Mouse (Mus musculus): ENCODE measurements around the gene Peg10.
"Not testable (repeated sequence)": the region's sequence is repeated elsewhere in the genome, so short reads cannot be mapped to it uniquely, and the experiment has no call there.

Peg10 gene

DNA sequence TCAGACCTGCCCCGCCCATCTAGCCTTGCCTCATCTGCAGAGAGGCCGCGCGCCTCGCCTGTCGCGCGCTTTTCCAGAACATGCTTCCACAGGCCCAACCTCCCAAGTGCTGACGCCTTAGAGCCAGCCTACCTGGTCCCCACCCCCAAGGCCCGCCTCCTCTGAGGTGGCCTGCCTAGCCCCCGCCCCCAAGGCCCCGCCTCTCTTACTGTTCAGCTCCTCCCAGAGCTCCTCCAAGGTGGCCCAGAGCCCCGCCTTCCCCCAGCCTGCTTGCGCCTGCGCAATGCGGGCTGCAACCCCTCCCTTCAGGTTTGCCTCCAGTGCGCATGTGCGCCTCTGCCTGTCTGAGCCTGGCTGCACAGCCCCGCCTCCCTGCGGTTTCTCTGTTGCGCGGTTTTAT, 2.0 kb downstream of the Peg10 start:
- DNase-seq, result peak; percentile 96 to 98

DNA sequence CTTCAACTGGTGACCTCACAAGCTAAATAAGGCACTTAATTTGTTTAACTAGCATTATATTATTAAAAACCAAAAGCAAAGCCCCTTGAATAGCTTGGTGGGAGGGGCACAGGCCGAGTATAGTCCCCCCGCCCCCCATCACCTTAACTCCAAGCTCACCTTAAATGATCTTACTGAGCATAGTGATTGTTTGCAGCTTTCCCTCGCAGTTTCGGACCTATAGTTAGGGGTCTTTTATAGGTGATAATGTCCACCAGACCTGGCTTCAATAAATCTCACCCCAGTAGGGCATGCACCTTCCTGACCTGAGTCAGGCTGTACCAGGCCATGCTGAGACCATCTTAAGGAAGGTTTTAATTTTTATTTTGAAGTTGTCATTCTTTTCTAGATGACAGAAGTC, 4.2 kb downstream of the Peg10 start:
- no peak for DNase-seq

DNA sequence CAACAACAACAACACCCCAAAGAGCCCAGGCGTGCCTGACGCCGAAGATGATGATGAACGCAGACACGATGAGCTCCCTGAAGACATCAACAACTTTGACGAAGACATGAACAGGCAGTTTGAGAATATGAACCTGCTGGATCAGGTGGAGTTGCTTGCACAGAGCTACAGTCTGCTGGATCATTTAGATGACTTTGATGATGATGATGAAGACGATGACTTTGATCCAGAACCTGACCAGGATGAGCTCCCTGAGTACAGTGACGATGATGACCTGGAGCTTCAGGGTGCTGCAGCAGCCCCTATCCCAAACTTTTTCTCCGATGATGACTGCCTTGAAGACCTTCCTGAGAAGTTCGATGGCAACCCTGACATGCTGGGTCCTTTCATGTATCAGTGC, 7.2 kb downstream of the Peg10 start:
- DNase-seq, result no peak

DNA sequence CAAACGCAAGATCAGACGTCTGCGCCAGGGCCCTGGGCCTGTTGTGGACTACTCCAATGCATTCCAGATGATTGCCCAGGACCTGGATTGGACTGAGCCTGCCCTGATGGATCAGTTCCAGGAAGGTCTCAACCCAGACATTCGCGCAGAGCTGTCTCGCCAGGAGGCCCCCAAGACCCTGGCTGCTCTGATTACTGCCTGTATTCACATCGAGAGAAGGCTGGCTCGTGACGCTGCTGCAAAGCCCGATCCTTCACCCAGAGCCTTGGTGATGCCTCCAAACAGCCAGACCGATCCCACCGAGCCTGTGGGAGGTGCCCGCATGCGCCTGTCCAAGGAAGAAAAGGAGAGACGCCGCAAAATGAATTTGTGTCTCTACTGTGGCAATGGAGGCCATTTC, 7.8 kb downstream of the Peg10 start:
- DNase-seq, result no peak

DNA sequence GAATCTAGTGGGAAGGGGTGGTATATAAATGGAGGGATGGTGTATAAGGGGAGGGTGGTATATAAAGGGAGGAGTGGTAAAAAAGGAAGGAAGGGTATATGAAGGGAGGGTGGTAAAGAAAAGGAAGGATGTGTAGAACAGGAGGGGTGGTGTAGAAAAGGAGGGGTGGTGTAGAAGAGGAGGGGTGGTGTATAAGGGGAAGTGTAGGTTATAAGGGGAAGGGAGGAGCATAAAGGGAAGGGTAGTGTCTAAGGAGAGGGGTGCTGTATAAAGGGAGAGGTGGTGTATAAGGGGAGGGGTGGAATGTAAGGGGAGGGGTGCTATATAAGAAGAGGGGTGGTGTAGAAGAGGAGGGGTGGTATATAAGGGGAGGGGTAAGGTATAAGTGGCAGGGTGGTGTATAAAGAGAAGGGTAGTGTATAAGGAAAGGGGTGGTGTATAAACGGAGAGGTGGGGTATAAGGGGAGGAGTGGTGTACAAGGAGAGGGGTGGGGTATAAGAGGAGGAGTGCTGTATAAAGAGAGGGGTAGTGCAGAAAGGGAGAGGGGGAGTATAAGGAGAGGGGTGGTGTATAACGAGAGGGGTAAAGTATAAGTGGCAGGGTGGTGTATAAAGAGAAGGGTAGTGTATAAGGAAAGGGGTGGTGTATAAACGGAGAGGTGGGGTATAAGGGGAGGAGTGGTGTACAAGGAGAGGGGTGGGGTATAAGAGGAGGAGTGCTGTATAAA, 14.5 kb downstream of the Peg10 start:
- DNase-seq, result not testable (repeated sequence)

DNA sequence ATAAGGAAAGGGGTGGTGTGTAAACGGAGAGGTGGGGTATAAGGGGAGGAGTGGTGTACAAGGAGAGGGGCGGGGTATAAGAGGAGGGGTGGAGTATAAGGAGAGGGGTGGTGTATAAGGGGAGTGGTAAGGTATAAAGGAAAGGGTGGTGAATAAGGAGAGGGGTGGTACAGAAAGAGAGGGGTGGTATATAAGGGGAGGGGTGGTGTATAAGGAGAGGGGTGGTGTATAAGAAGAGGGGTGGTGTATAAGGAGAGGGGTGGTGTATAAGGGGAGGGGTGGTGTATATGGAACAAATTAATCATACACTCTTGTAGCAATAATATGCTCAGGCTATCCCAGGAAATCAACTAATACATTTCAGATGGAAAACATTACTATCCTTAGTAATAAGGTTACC, 15.1 kb downstream of the Peg10 start:
- no peak for DNase-seq

DNA sequence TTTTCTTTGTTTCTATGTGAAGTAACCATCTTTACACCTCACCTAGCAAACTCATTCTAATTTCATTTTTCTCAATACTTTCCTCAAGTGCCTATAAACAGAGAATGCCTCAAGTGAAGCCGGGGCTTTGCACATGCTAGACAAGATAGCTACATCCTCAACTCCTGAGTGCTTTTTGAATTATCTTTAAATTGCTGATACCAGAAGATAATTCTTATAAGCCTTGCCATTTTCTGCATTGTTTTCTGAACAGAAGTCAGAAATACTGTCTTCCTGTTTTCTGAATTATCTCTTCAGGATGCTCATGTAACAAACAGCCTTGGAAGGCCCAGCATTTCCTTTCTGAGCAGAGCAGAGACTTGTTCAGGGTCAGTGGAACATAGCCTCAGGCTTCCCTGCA, 49.2 kb downstream of the Peg10 start:
- DNase-seq, result no peak

DNA sequence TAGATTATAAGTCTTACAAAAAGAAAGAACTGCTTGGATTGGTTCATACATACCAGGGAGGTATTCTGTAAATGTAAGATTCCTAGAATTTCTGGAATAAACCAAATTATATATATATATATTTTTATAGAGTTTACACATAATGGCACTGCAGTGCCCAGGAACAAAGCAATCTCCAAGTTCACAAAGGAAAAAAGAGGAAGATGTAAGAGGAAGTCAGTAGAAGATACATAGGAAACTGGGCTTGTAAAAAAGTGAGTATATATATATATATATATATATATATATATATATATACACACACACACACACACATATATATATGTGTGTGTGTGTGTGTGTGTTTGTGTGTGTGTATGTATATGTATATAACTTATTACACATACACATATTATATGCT, 50.2 kb downstream of the Peg10 start:
- DNase-seq, result not testable (repeated sequence)

DNA sequence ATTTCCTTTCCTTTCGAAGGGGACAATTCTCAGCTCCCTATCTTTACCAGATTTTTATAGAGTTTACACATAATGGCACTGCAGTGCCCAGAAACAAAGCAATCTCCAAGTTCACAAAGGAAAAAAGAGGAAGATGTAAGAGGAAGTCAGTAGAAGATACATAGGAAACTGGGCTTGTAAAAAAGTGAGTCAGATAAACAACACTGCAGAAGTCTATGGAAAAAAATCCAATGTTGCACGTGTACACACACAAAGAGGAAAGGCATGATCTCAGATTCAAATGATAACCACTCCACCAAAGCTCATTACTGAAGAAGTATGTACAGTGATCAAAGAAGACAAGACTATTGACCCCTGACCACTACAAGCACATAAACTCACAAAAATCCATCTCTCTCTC, 51.3 kb downstream of the Peg10 start:
- DNase-seq, result no peak

DNA sequence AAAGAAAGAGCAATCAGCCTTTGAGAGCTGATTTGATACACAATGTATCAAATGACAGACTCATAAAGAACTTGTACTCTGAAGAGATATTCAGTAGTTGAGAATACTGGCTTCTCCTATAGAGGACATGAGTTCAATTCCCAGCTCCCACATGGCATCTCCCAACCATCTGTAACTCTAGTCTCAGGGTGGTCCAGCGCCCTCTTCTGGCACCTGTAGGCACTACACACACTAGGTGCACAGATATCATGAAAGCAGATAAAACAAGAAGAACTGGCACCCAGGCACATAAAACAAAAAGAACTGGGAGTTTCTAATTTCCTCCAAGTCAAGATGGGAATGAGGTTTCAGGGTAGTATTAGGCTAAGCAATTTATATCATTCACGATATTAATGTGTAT, 52.3 kb downstream of the Peg10 start:
- DNase-seq, result no peak

DNA sequence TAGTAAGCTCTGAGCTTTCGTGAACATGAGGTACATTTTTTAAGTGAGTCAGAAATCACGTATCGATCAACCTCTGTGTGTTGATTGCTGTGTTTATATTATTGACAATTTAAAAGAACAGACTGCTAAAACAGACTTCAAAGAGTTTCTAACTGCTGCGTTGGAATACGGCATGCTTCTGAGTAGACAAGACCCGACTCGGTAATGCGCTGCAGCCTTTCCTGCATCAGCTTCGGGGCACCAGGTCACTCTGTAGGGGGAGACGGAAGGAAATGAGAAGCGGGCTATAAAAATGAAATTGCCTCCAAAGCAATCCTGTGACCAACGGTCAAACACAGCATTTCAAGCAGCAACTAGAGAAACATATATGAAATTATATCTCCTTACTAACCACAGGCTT, 59.9 kb downstream of the Peg10 start:
- DNase-seq, result no peak
